Mouse (Mus musculus) limb, embryonic 14.5 days (tissue): Measurements from ENCODE around the gene St3gal6. TPM values are rescaled to one million over a fixed set of nuclear protein-coding genes. Genes with fewer than 3 reads are reported as not detected.

Experiments
- ATAC-seq: fragments of 200-750 bp; cut with Nextera tagmentation; 2 replicates; pipeline ENCODE4 v1.8.0; 2017; ENCODE audit warnings: low read depth, moderate number of reproducible peaks, moderate TSS enrichment; ENCODE audit not compliant: low FRiP score
- DNase-seq: peaks from one replicate; pipeline ENCODE4 v3.0.0-alpha.2; 2015; ENCODE audit warnings: low spot score
- H3K27ac ChIP-seq: fragments of 300-500 bp; sonication (generic); replicated peaks from 2 replicates; pipeline ENCODE4 v1.5.1; 2014; ENCODE audit warnings: low read depth, mild to moderate bottlenecking, low read length, moderate library complexity, mixed read lengths
- H3K27me3 ChIP-seq: fragments of 300-500 bp; sonication (generic); 2 replicates; pipeline ENCODE4 v1.6.1; 2014; ENCODE audit warnings: low read length, mixed read lengths; ENCODE audit not compliant: control insufficient read depth, insufficient read depth
- H3K36me3 ChIP-seq: fragments of 300-500 bp; sonication (generic); 2 replicates; pipeline ENCODE4 v1.6.1; 2014; ENCODE audit warnings: mild to moderate bottlenecking, low read length, moderate library complexity, mixed read lengths; ENCODE audit not compliant: control insufficient read depth, insufficient read depth
- H3K4me1 ChIP-seq: fragments of 300-500 bp; sonication (generic); 2 replicates; pipeline ENCODE4 v1.6.1; 2014; ENCODE audit warnings: antibody characterized with exemption, low read length, mixed read lengths; ENCODE audit not compliant: control insufficient read depth, insufficient read depth
- H3K4me2 ChIP-seq: fragments of 300-500 bp; sonication (generic); replicated peaks from 2 replicates; pipeline ENCODE4 v1.6.1; 2014; ENCODE audit warnings: low read depth, mild to moderate bottlenecking, low read length, moderate library complexity; ENCODE audit not compliant: severe bottlenecking
- H3K4me3 ChIP-seq: fragments of 300-500 bp; sonication (generic); replicated peaks from 2 replicates; pipeline ENCODE4 v1.5.1; 2014; ENCODE audit warnings: low read length
- H3K9ac ChIP-seq: fragments of 300-500 bp; sonication (generic); 2 replicates; pipeline ENCODE4 v1.6.1; 2014; ENCODE audit warnings: mild to moderate bottlenecking, low read depth, low read length, moderate library complexity; ENCODE audit not compliant: severe bottlenecking
- H3K9me3 ChIP-seq: fragments of 300-500 bp; sonication (generic); 2 replicates; pipeline ENCODE4 v1.6.1; 2016; ENCODE audit warnings: low read length; ENCODE audit not compliant: control insufficient read depth
- POLR2A ChIP-seq: fragments of 200-500 bp; IDR thresholded peaks from 2 replicates; pipeline ENCODE4 v1.8.0; 2012; ENCODE audit warnings: inconsistent platforms, mild to moderate bottlenecking, moderate library complexity, borderline replicate concordance; ENCODE audit not compliant: insufficient read depth, insufficient read length; ENCODE audit errors: extremely low read depth
- WGBS: fragments of 180-500 bp; shearing (Covaris S2); extraction: QIAGEN DNeasy Blood & Tissue Kit; methylation state at CpG from one replicate; pipeline ENCODE4 v1.1.7; 2014; 5-methylcytosine and 5-hydroxymethylcytosine counted together
- polyA plus RNA-seq, 2 experiments: library from polyadenylated mRNA; depleted of rRNA in 1 of 2; stranded (reverse) in 1 of 2; unstranded in 1 of 2; fragments of >200 nt; fragmentation: Nextera tagmentation in 1 of 2; extraction: Ambion mirVana in 1 of 2; gene quantifications; 2 replicates each; pipeline versions ENCODE4 v1.2.1 to v1.2.3; 2012 to 2014

St3gal6 gene
- polyA plus RNA-seq, 2 experiments = 12.8 to 15.2 TPM

GRCm38 (mm10) chr16:58479898-58480448 lies 44.1 kb downstream of the St3gal6 start:
- H3K9ac ChIP-seq = no peak overlapping the region
- H3K27me3 ChIP-seq = no peaks in the 10 kb centered on the region
- no peak overlapping the region for H3K4me3 ChIP-seq
- H3K9me3 ChIP-seq = no peaks in the 10 kb centered on the region
- no peak for ATAC-seq
- H3K4me1 ChIP-seq = no peaks in the 10 kb centered on the region
- no peak overlapping the region for H3K27ac ChIP-seq
- TF ChIP-seq POLR2A = no peak
- DNase-seq = no peak
- H3K36me3 ChIP-seq = peaks cover 14% of the 10 kb centered on the region
- WGBS = 86% methylated on average over 4 of the region's 4 CpGs
- no peak overlapping the region for H3K4me2 ChIP-seq

DNA sequence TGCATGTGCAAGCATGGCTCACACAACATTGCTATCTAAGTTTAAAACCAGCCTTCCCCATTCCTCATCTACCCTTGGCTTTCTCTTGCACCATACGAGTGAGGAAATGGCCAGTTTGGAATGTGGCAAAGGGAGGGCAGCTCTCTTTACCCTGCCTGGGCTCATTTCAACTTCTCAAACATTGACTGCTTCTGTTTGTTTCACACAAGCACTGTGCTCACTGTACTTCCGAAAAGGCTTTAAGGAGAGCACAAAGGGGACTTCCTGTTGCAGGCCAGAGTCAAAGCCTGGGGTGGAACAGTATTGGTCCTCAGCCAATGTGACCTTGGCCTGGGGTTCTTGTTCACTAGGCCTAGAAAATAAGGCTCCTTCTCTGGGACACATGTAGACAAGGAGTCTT lies 47.7 kb downstream of the St3gal6 start:
- Histone ChIP-seq H3K4me3 (no peak overlapping the region), H3K4me2 (no peak overlapping the region), H3K9me3 (no peaks in the 10 kb centered on the region), H3K27me3 (no peaks in the 10 kb centered on the region), H3K27ac (no peak overlapping the region), H3K9ac (no peak overlapping the region), H3K36me3 (peaks cover 29% of the 10 kb centered on the region), H3K4me1 (no peaks in the 10 kb centered on the region)
- DNase-seq = no peak
- WGBS = 69% methylated on average over 2 of the region's 2 CpGs
- no peak for TF ChIP-seq POLR2A
- ATAC-seq = no peak

- H3K4me2 ChIP-seq = no peak overlapping the region
- no peak overlapping the region for H3K4me3 ChIP-seq
- WGBS = 91% methylated on average over 3 of the region's 3 CpGs
- DNase-seq = no peak
- H3K9me3 ChIP-seq = no peaks in the 10 kb centered on the region
- H3K4me1 ChIP-seq = no peaks in the 10 kb centered on the region
- no peak for TF ChIP-seq POLR2A
- peaks cover 31% of the 10 kb centered on the region for H3K36me3 ChIP-seq
- no peak for ATAC-seq
- no peaks in the 10 kb centered on the region for H3K27me3 ChIP-seq
- H3K9ac ChIP-seq = no peak overlapping the region
- no peak overlapping the region for H3K27ac ChIP-seq
These were observed 48.4 kb downstream of the St3gal6 start for GRCm38 (mm10) chr16:58475544-58476154.

- Histone ChIP-seq H3K36me3 (peaks cover 32% of the 10 kb centered on the region), H3K4me1 (no peaks in the 10 kb centered on the region), H3K27ac (no peak overlapping the region), H3K4me2 (no peak overlapping the region), H3K27me3 (no peaks in the 10 kb centered on the region), H3K9ac (no peak overlapping the region), H3K4me3 (no peak overlapping the region), H3K9me3 (no peaks in the 10 kb centered on the region)
- 64% methylated on average over 3 of the region's 3 CpGs for WGBS
- ATAC-seq = no peak
- no peak for TF ChIP-seq POLR2A
- no peak for DNase-seq
These were observed 49.2 kb downstream of the St3gal6 start for GRCm38 (mm10) chr16:58474875-58475274.

- Histone ChIP-seq H3K9ac (no peak overlapping the region), H3K4me3 (no peak overlapping the region), H3K9me3 (no peaks in the 10 kb centered on the region), H3K36me3 (peaks cover 47% of the 10 kb centered on the region), H3K27me3 (no peaks in the 10 kb centered on the region), H3K4me2 (no peak overlapping the region), H3K4me1 (no peaks in the 10 kb centered on the region), H3K27ac (no peak overlapping the region)
- DNase-seq (no peak), ATAC-seq (no peak)
- 86% methylated on average over 4 of the region's 4 CpGs for WGBS
- no peak for TF ChIP-seq POLR2A
These were observed 53.2 kb downstream of the St3gal6 start for GRCm38 (mm10) chr16:58470841-58471240.
